Mouse (Mus musculus): ENCODE data around the gene Fam49a.

Gene Fam49a

GRCm38 (mm10) chr12:12270495-12270894 lies 8.6 kb downstream of the Fam49a start:
- DNase-seq (ENCODE audit: low spot score): no peak

- DNase-seq (ENCODE audit: low spot score): peak; percentile 33
Observed at GRCm38 (mm10) chr12:12274115-12274514, 12.2 kb downstream of the Fam49a start.

GRCm38 (mm10) chr12:12275124-12275779 lies 13.3 kb downstream of the Fam49a start:
- no peak for DNase-seq (ENCODE audit: low spot score)

GRCm38 (mm10) chr12:12277741-12278463 lies 16.0 kb downstream of the Fam49a start:
- DNase-seq (ENCODE audit: low spot score): no peak

GRCm38 (mm10) chr12:12278464-12278872 lies 16.5 kb downstream of the Fam49a start:
- DNase-seq (ENCODE audit: low spot score): no peak

- no peak for DNase-seq (ENCODE audit: low spot score)
Observed at GRCm38 (mm10) chr12:12283702-12284288, 21.9 kb downstream of the Fam49a start.

- no peak for DNase-seq (ENCODE audit: low spot score)
Observed at GRCm38 (mm10) chr12:12284521-12284920, 22.6 kb downstream of the Fam49a start.

GRCm38 (mm10) chr12:12287131-12287786 lies 25.3 kb downstream of the Fam49a start:
- DNase-seq (ENCODE audit: low spot score): no peak

- no peak for DNase-seq (ENCODE audit: low spot score)
Observed at GRCm38 (mm10) chr12:12287787-12288132, 25.8 kb downstream of the Fam49a start.

GRCm38 (mm10) chr12:12288586-12288985 lies 26.6 kb downstream of the Fam49a start:
- DNase-seq (ENCODE audit: low spot score): no peak

- DNase-seq (ENCODE audit: low spot score): no peak
Observed at GRCm38 (mm10) chr12:12289636-12290035, 27.7 kb downstream of the Fam49a start.

- no peak for DNase-seq (ENCODE audit: low spot score)
Observed at GRCm38 (mm10) chr12:12292043-12292618, 30.2 kb downstream of the Fam49a start.

- DNase-seq (ENCODE audit: low spot score): no peak
Observed at GRCm38 (mm10) chr12:12294380-12295171, 32.6 kb downstream of the Fam49a start.

GRCm38 (mm10) chr12:12298451-12298850 lies 36.5 kb downstream of the Fam49a start:
- DNase-seq (ENCODE audit: low spot score): no peak

GRCm38 (mm10) chr12:12299303-12299702 lies 37.4 kb downstream of the Fam49a start:
- DNase-seq (ENCODE audit: low spot score): no peak

GRCm38 (mm10) chr12:12301149-12301548 lies 39.2 kb downstream of the Fam49a start:
- no peak for DNase-seq (ENCODE audit: low spot score)

GRCm38 (mm10) chr12:12301815-12302214 lies 39.9 kb downstream of the Fam49a start:
- DNase-seq (ENCODE audit: low spot score): no peak

- DNase-seq (ENCODE audit: low spot score): no peak
Observed at GRCm38 (mm10) chr12:12306214-12306613, 44.3 kb downstream of the Fam49a start.

GRCm38 (mm10) chr12:12306814-12307213 lies 44.9 kb downstream of the Fam49a start:
- no peak for DNase-seq (ENCODE audit: low spot score)

GRCm38 (mm10) chr12:12307245-12307644 lies 45.3 kb downstream of the Fam49a start:
- no peak for DNase-seq (ENCODE audit: low spot score)

- DNase-seq (ENCODE audit: low spot score): no peak
Observed at GRCm38 (mm10) chr12:12313437-12313836, 51.5 kb downstream of the Fam49a start.

- no peak for DNase-seq (ENCODE audit: low spot score)
Observed at GRCm38 (mm10) chr12:12313919-12314318, 52.0 kb downstream of the Fam49a start.

Data from embryo, embryonic 10 days (tissue).